Mouse (Mus musculus): ENCODE measurements around the gene Btg4.

- no peak for TF ChIP-seq ZC3H11A (IDR thresholded peaks at IDR 0.05; ENCODE audit: borderline replicate concordance, low read depth, low read length)
- no peak for TF ChIP-seq MAFK (IDR thresholded peaks at IDR 0.05; ENCODE audit: insufficient read depth, low read depth, low read length)
- TF ChIP-seq CHD2 (IDR thresholded peaks at IDR 0.05; ENCODE audit: low read depth, low read length) = no peak
These were observed 28.4 kb upstream of the Btg4 start for GRCm38 (mm10) chr9:51032291-51032690.
